Mouse (Mus musculus) megakaryocyte, embryonic 14.5 days (primary cell): ENCODE results near the gene Rnf150.

ENCODE experiments used
- FLI1 ChIP-seq: IDR thresholded peaks from 2 replicates; pipeline ENCODE4 v1.6.1; 2012; ENCODE audit warnings: low read length, inconsistent platforms, mixed read lengths
- GATA1 ChIP-seq: IDR thresholded peaks from 3 replicates; pipeline ENCODE4 v1.6.1; 2012; ENCODE audit warnings: mixed read lengths, low read length, inconsistent platforms, borderline replicate concordance

DNA sequence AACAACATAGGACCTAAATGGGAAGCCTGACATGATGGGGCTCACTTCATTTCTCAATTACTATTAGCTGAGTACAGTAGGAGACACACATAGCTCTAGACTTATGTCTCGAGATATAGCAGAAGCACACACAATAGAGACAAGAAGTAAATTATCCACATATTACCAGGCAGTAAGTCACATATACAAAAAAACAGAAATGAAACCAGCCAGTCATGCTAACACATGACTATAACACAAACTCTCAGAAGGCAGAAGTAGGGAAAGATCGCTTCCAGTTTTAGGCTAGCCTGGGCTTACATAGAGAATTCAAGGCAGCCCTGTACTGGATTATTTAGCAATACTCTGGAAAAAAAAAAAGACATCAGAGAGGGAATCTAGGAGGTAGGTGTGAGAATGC, 240.8 kb downstream of the Rnf150 start:
- TF ChIP-seq GATA1 (no peak), FLI1 (no peak)
